Mouse (Mus musculus) CH12.LX (cell line): ENCODE data around the gene Pnp2.
"Not testable (repeated sequence)": the region's sequence is repeated elsewhere in the genome, so short reads cannot be mapped to it uniquely, and the experiment has no call there.

Experiments
- CTCF ChIP-seq, 2 experiments: IDR thresholded peaks in 1 of 2; conservative IDR thresholded peaks in 1 of 2; 2 replicates each; pipeline ENCODE4 v1.5.1; 2011 to 2012; ENCODE audit warnings: low read depth in 2 of 2, low read length in 2 of 2, improper control_type of control experiment in 1 of 2, inconsistent platforms in 1 of 2, mild to moderate bottlenecking in 1 of 2, moderate library complexity in 1 of 2
- GABPA ChIP-seq: IDR thresholded peaks from 2 replicates; pipeline ENCODE4 v1.6.1; 2012; ENCODE audit warnings: low read depth, low read length, improper control_type of control experiment, inconsistent platforms; ENCODE audit not compliant: insufficient replicate concordance
- HCFC1 ChIP-seq: IDR thresholded peaks from 2 replicates; pipeline ENCODE4 v1.6.1; 2012; ENCODE audit warnings: low read depth, mild to moderate bottlenecking, inconsistent platforms, low read length, improper control_type of control experiment
- JUND ChIP-seq: conservative IDR thresholded peaks from 2 replicates; pipeline ENCODE4 v1.6.1; 2011; ENCODE audit warnings: low read depth, low read length, improper control_type of control experiment
- MAX ChIP-seq: IDR thresholded peaks from 2 replicates; pipeline ENCODE4 v1.6.1; 2011; ENCODE audit warnings: low read length, improper control_type of control experiment
- POLR2A ChIP-seq: IDR thresholded peaks from 2 replicates; pipeline ENCODE4 v1.6.1; 2011; ENCODE audit warnings: low read depth, mild to moderate bottlenecking, improper control_type of control experiment, low read length
- POLR2AphosphoS2 ChIP-seq: IDR thresholded peaks from 2 replicates; pipeline ENCODE4 v1.6.1; 2011; ENCODE audit warnings: low read depth, low read length, improper control_type of control experiment
- SMC3 ChIP-seq: IDR thresholded peaks from 2 replicates; pipeline ENCODE4 v1.6.1; 2011; ENCODE audit warnings: low read depth, low read length, improper control_type of control experiment
- ZNF384 ChIP-seq: IDR thresholded peaks from 2 replicates; pipeline ENCODE4 v1.6.1; 2012; ENCODE audit warnings: low read depth, low read length, improper control_type of control experiment, inconsistent platforms

- TF ChIP-seq SMC3; POLR2AphosphoS2; ZNF384; POLR2A; CTCF (conservative IDR thresholded peaks at IDR 0.05 in 1 of 2, IDR thresholded peaks at IDR 0.05 in 1 of 2; ENCODE audit: low read depth in 2 of 2, low read length in 2 of 2); GABPA; HCFC1; JUND; MAX: not testable (repeated sequence)
Observed at GRCm38 (mm10) chr14:50957146-50957545, 1.4 kb downstream of the Pnp2 start.
